Mouse (Mus musculus) kidney, postnatal 0 days (tissue): ENCODE results near the gene Stard13. TPM values are rescaled to one million over a fixed set of nuclear protein-coding genes. Genes with fewer than 3 reads are reported as not detected.
A peak's percentile ranks its signal among the peaks of the same experiment; 100 is the strongest.

ENCODE experiments used
- ATAC-seq: fragments of 200-750 bp; cut with Nextera tagmentation; replicated peaks from 2 replicates; pipeline ENCODE4 v1.8.0; 2017; ENCODE audit warnings: low read depth, moderate number of reproducible peaks, moderate TSS enrichment, moderate library complexity; ENCODE audit not compliant: low FRiP score
- DNase-seq: peaks from one replicate; pipeline ENCODE4 v3.0.0-alpha.2; 2016; ENCODE audit warnings: low spot score
- H3K27ac ChIP-seq: fragments of 300-500 bp; sonication (generic); 2 replicates; pipeline ENCODE4 v1.5.1; 2014; ENCODE audit warnings: mild to moderate bottlenecking
- H3K27me3 ChIP-seq: fragments of 300-500 bp; sonication (generic); 2 replicates; pipeline ENCODE4 v1.6.1; 2014; ENCODE audit warnings: low read length, mixed read lengths; ENCODE audit not compliant: insufficient read depth
- H3K36me3 ChIP-seq: fragments of 300-500 bp; sonication (generic); 2 replicates; pipeline ENCODE4 v1.6.1; 2014; ENCODE audit warnings: low read length, mixed read lengths; ENCODE audit not compliant: insufficient read depth
- H3K4me1 ChIP-seq: fragments of 300-500 bp; sonication (generic); replicated peaks from 2 replicates; pipeline ENCODE4 v1.6.1; 2014; ENCODE audit warnings: antibody characterized with exemption, low read length, mixed read lengths; ENCODE audit not compliant: insufficient read depth
- H3K4me2 ChIP-seq: fragments of 300-500 bp; sonication (generic); 2 replicates; pipeline ENCODE4 v1.6.1; 2014; ENCODE audit warnings: mild to moderate bottlenecking, low read length, moderate library complexity, mixed read lengths
- H3K4me3 ChIP-seq: fragments of 300-500 bp; sonication (generic); replicated peaks from 2 replicates; pipeline ENCODE4 v1.5.1; 2014; ENCODE audit warnings: low read depth, low read length
- H3K9ac ChIP-seq: fragments of 300-500 bp; sonication (generic); 2 replicates; pipeline ENCODE4 v1.6.1; 2014; ENCODE audit warnings: low read depth, low read length
- H3K9me3 ChIP-seq: fragments of 300-500 bp; sonication (generic); replicated peaks from 2 replicates; pipeline ENCODE4 v1.6.1; 2016; ENCODE audit warnings: low read length, inconsistent platforms, mixed read lengths
- CTCF ChIP-seq: IDR thresholded peaks from 2 replicates; pipeline ENCODE4 v1.5.1; 2016; ENCODE audit warnings: antibody characterized with exemption, low read depth, mild to moderate bottlenecking, moderate library complexity
- WGBS: fragments of 180-500 bp; shearing (Covaris S2); extraction: QIAGEN DNeasy Blood & Tissue Kit; methylation state at CpG from one replicate; pipeline ENCODE4 v1.1.7; 2014; 5-methylcytosine and 5-hydroxymethylcytosine counted together
- polyA plus RNA-seq: library from polyadenylated mRNA; unstranded; fragments of >200 nt; fragmentation: Nextera tagmentation; extraction: Ambion mirVana; gene quantifications from 2 replicates; pipeline ENCODE4 v1.2.1, GENCODE M21; 2015

Gene Stard13
- polyA plus RNA-seq, 1 experiment from 2014 or later: 7.8 TPM

- no peaks in the 10 kb centered on the region for H3K27me3 ChIP-seq
- no peak for TF ChIP-seq CTCF
- DNase-seq: peak; percentile 44
- no peak for ATAC-seq
- H3K36me3 ChIP-seq: peaks cover 16% of the 10 kb centered on the region
- no peaks in the 10 kb centered on the region for H3K9me3 ChIP-seq
- no peak overlapping the region for H3K27ac ChIP-seq
- 63% methylated on average over 5 of the region's 5 CpGs for WGBS
- H3K4me1 ChIP-seq: peaks cover 14% of the 10 kb centered on the region; the same call in 1 of the 2 replicates
- no peak overlapping the region for H3K4me2 ChIP-seq
- H3K4me3 ChIP-seq: no peak overlapping the region
- H3K9ac ChIP-seq: no peak overlapping the region
Measured at GRCm38 (mm10) chr5:151059772-151060171, 173.9 kb downstream of the Stard13 start.

- no peak for ATAC-seq
- no peak for DNase-seq
- no peak for TF ChIP-seq CTCF
- peaks cover 18% of the 10 kb centered on the region; the same call in 1 of the 2 replicates for H3K4me1 ChIP-seq
- no peak overlapping the region for H3K4me2 ChIP-seq
- 69% methylated on average over 10 of the region's 10 CpGs for WGBS
- H3K4me3 ChIP-seq: no peak overlapping the region
- H3K27ac ChIP-seq: no peak overlapping the region
- H3K9me3 ChIP-seq: no peaks in the 10 kb centered on the region
- peaks cover 16% of the 10 kb centered on the region for H3K36me3 ChIP-seq
- H3K9ac ChIP-seq: no peak overlapping the region
- H3K27me3 ChIP-seq: no peaks in the 10 kb centered on the region
Measured at GRCm38 (mm10) chr5:151059352-151059751, 174.3 kb downstream of the Stard13 start.

GRCm38 (mm10) chr5:151057716-151058115, 175.9 kb downstream of the Stard13 start:
- H3K36me3 ChIP-seq: peaks cover 8% of the 10 kb centered on the region
- H3K4me3 ChIP-seq: no peak overlapping the region
- no peaks in the 10 kb centered on the region for H3K9me3 ChIP-seq
- 79% methylated on average over 5 of the region's 5 CpGs for WGBS
- no peak for TF ChIP-seq CTCF
- H3K9ac ChIP-seq: no peak overlapping the region
- DNase-seq (no peak), ATAC-seq (no peak)
- peaks cover 22% of the 10 kb centered on the region; the same call in 1 of the 2 replicates for H3K4me1 ChIP-seq
- H3K27ac ChIP-seq: 0 out of 2 replicates have a peak overlapping the region, but pooled peaks have one; percentile 15
- H3K27me3 ChIP-seq: no peaks in the 10 kb centered on the region
- H3K4me2 ChIP-seq: no peak overlapping the region

- TF ChIP-seq CTCF: peak; percentile 59
- Histone ChIP-seq H3K27me3 (no peaks in the 10 kb centered on the region), H3K4me3 (no peak overlapping the region), H3K36me3 (peaks cover 5% of the 10 kb centered on the region; the same call in 1 of the 2 replicates), H3K4me1 (peaks cover 22% of the 10 kb centered on the region; the same call in 1 of the 2 replicates), H3K9ac (no peak overlapping the region), H3K27ac (peak overlapping the region; percentile 70), H3K9me3 (no peaks in the 10 kb centered on the region), H3K4me2 (no peak overlapping the region)
- WGBS: 37% methylated on average over 6 of the region's 6 CpGs
- DNase-seq (peak; percentile 85), ATAC-seq (peak; percentile 55; the same call in 1 of the 2 replicates)
Measured at GRCm38 (mm10) chr5:151056920-151057294, 176.7 kb downstream of the Stard13 start.

- no peak overlapping the region for H3K4me2 ChIP-seq
- peak overlapping the region; percentile 70 for H3K27ac ChIP-seq
- peaks cover 6% of the 10 kb centered on the region for H3K36me3 ChIP-seq
- no peaks in the 10 kb centered on the region for H3K27me3 ChIP-seq
- TF ChIP-seq CTCF: no peak
- 33% methylated on average over 12 of the region's 12 CpGs for WGBS
- ATAC-seq (no peak), DNase-seq (no peak)
- peaks cover 22% of the 10 kb centered on the region; the same call in 1 of the 2 replicates for H3K4me1 ChIP-seq
- no peak overlapping the region for H3K4me3 ChIP-seq
- no peak overlapping the region for H3K9ac ChIP-seq
- H3K9me3 ChIP-seq: no peaks in the 10 kb centered on the region
Measured at GRCm38 (mm10) chr5:151056255-151056919, 177.2 kb downstream of the Stard13 start.

GRCm38 (mm10) chr5:151055426-151056090, 178.1 kb downstream of the Stard13 start:
- Histone ChIP-seq H3K4me2 (no peak overlapping the region), H3K9me3 (no peaks in the 10 kb centered on the region), H3K9ac (no peak overlapping the region), H3K27me3 (no peaks in the 10 kb centered on the region), H3K27ac (no peak overlapping the region), H3K4me3 (no peak overlapping the region), H3K4me1 (peaks cover 22% of the 10 kb centered on the region; the same call in 1 of the 2 replicates), H3K36me3 (peaks cover 14% of the 10 kb centered on the region)
- 91% methylated on average over 11 of the region's 11 CpGs for WGBS
- ATAC-seq (no peak), DNase-seq (no peak)
- no peak; the same call in 1 of the 2 replicates for TF ChIP-seq CTCF
